Mouse (Mus musculus) yolk sac, embryonic 10.5 days (tissue): Measurements from ENCODE around the gene Nfe2l3.

Source experiments
- DNase-seq: peaks from one replicate; pipeline ENCODE4 v3.0.0-alpha.2; 2017; ENCODE audit warnings: low spot score

Gene Nfe2l3

GRCm38 (mm10) chr6:51485646-51486045, 53.2 kb downstream of the Nfe2l3 start:
- no peak for DNase-seq

DNA sequence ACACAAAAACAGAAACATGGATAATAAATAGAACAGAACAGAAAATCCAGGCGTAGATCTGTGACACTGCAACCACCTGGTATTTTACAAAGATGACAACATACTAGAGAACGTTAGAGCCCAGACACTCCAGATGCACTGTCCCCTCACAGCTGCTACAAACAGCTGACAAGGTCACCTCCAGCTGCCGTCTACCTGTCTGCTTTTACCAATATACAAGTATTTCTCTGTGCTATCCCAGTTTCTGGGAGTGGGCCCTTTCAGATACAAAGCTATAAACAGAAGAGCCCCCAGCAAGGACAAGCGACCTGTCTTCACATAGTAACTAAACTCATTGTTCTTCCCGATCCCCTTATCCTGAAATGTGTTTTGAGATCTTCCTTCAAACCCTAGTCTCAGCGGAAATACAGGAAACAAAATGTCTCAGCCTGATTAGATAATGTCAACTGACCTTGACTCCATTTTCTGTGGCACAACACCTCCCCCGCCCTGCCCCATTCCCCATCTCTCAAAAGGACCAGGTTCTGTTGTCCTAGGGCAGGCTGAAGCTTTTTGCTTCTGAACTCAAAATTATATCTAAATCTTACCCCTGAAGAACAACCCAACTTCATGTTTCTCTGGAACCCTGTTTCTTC, 53.7 kb downstream of the Nfe2l3 start:
- DNase-seq: no peak

DNA sequence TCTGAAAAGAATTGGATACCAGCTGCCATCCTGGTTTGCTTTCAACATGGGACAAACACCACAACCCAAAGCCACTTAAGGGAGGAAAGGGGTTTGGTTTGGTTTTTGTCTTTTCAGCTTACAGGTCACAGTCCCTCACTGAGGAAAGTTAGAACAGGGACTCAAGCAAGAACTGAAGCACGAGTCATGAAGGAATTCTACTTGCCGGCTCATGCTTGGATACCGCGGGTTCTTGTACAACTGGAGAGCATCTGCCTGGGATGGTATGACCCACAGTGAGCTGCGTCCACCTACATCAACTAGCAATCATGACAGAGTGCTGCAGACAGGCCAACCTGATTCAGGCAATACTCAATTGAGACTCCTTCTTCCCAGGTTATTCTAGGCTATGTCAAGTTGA, 54.3 kb downstream of the Nfe2l3 start:
- DNase-seq: no peak

DNA sequence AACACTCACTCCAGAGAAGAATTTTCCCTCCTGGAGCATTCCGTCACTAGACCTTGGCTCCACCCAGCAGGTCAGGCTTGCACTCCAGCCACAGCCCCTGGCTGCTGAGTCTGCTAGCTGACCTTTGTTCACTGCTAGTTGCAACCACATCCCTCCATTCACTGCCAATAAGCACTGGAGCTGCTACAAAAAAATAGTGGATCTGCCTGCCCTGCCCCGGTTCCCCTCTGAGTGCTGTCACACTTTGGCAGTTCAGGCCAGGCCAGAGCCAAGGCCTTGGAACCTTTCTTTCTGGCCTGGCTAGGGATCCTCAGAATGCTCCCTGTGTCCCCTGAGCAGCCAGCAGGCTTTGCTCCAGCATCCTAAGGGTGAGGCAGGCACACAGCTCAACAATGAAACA, 57.3 kb downstream of the Nfe2l3 start:
- peak; percentile 59 for DNase-seq

DNA sequence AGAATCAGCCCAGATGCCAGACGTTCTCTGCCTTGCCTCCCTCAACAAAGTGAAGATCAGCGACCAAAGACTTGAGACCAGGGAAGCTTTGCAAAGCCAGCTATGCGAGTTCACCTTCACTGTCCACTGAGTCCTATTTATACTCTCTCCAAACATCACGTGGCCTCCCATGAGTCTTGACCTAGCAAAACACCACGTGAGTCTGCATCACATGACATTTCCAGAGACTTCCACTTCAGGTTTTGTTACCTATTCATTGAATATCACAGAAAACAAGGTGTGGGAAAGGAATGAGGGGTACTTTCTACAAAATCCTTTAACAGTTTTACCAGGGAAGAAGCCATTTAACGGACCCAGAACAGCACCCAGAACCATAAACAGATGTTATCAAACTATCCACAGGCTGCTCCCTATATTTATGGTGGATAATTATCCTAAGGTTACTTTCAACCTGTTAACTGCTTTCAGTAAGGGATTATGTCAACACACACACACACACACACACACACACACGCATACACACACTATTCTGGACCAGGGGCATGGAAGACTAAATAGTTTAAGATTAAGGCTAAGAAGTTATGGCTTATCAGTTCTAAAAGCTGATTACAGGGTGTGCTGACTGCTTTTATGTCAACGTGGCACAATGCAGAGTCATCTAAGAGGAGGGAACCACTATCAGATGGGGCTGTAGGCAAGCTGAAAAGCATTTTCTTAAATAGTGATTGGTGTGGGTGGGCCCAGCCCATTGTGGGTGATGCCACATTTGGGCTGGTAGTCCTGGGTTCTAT, 65.0 kb downstream of the Nfe2l3 start:
- DNase-seq: no peak

- no peak for DNase-seq
These were observed 73.2 kb downstream of the Nfe2l3 start for GRCm38 (mm10) chr6:51505671-51506070.

DNA sequence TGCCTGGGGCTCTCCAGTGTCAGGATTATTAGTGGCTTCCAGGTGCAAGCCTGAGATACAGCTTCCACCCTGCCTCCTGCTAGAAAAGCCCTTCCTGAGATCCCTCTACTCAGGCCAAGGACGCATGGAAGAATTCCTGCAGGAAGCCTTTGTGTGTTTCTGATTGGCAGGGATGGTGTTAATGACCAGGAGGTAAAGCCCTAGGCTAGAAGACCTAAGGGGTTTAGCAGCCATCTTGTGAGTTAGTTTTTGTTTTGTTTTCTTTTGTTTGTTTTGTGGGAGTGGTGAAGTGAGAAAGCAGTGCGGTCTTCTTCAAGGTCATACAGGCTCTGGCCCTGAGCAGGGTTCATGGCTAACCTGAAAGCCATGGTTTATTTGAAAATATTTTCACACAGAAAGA, 75.1 kb downstream of the Nfe2l3 start:
- no peak for DNase-seq
